Mouse (Mus musculus) heart, postnatal 25 days (tissue): ENCODE data around the gene Xylb. TPM values are rescaled to one million over a fixed set of nuclear protein-coding genes. Genes with fewer than 3 reads are reported as not detected.
A peak's percentile ranks its signal among the peaks of the same experiment; 100 is the strongest.
"Not testable (repeated sequence)": the region's sequence is repeated elsewhere in the genome, so short reads cannot be mapped to it uniquely, and the experiment has no call there.

Experiments
- DNase-seq: peaks from one replicate; pipeline ENCODE4 v3.0.0; 2022; ENCODE audit warnings: low spot score
- intact Hi-C: fragments of 180-260 bp; cut with DNase I; formaldehyde crosslinking; loops from one replicate; pipeline ENCODE4 v1.15.1; 2025
- total RNA-seq, 2 experiments: library from RNA; stranded (reverse); gene quantifications; 2 replicates each; pipeline ENCODE4 v1.2.3; 2021

Xylb gene
- total RNA-seq, 2 experiments from 2014 or later = 0.16 to 0.42 TPM

DNA sequence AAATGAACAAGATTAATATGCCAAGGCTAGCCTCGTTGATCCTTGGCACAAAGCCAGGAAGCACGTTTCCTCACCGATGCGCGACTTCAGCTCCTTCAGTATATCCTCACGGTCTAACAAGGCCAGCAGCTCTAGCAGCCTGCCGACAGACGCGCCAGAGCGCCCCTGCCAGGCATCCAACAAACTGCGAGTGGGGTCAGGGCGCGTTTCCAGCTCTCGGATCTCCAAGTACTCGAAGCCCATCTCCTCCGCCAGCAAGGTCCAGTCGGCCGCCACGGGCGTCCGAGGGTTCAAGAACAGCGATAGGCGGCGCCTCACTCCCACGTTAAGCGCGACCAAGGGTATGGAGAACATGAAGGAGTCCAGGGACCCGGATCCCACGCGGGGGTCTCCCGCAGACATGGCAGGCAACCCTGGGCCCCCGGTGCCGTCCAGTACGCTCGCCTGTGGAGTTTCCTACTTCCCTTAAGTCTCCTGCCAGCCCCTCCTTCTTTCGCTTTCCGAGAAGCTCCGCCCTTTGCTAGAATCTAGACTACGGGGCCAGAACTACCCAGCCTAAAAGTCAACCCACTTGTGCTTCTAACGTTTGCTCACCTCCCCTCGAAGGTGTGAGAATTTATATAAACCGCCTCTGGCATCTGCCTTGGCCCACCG is 17.5 kb upstream of the Xylb start, which contains the start of gene Acaa1a:
Gene Acaa1a (plus strand): TSS at position 119 of the 654 bp plus-strand sequence.
- DNase-seq = peak; percentile 66
- intact Hi-C loops = loop anchor here (2.0 kb wide), 1 partner anchor 17 kb away; the partner anchor contains the start of gene Oxsr1

DNA sequence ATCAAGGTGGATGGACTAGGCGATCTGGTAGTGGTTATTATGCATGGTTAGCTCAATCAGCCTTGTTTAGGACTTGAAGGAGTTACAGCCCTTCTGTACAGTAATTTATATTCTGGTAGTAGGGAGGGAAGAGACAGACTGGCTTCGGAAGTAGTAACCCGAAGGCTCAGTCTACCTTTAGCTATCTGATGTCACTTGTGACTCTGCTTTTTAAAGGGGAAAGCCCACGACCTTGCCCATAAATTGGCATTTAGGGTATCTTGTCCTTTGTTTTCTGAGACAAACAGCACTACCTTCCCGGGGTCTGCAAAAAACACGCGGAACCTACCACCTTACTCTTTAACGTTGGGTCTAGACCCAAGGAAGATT is 17.0 kb upstream of the Xylb start:
- DNase-seq = no peak
- intact Hi-C loops = loop anchor here (2.0 kb wide), 1 partner anchor 17 kb away; the partner anchor contains the start of gene Oxsr1

DNA sequence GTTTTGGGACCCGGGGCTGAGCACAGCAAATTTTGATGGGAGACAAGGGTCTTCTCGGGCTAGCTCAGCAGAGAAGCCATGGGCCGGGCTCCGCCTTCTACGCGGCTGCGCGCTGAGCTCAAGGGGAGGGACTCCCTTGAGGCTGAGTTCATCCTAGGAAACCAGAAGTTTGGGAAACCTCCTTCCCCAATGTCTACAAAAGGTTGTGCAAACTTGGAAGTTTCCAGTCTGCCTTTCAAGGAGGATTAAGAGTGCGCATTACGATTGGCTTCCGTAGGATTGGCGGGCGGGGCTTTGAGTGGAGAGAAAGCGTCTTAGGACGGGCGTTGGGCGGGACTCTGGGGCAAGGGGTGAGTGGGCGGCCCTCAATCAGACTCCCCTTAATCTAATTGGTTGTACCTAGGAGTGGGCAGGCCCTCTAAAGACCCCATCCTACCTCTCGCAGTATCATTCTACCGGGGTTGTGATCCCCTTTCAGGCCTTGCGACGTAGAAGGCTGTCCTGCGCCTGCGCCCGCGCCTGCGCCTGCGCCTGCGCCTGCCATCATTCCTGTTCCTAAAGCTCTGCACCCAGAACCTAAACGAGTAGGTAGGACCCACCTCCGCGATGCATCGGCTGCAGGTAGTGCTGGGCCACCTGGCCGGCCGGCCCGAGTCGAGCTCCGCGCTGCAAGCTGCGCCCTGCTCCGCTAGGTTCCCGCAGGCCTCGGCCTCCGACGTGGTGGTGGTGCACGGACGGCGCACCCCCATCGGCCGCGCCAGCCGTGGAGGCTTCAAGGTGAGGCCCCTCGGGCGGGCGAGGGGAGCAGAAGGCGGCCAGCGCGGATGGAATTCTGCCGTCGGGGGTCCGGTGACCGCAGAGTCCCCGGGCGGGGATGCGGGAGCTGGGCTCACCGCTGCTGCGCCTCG is 16.0 kb upstream of the Xylb start, which contains the start of gene Myd88:
Gene Myd88 (minus strand): TSS at position 503 of the 908 bp plus-strand sequence.
- intact Hi-C loops = loop anchor here (2.0 kb wide), 1 partner anchor 18 kb away; the partner anchor contains the start of gene Oxsr1
- DNase-seq = peak; percentile 97

DNA sequence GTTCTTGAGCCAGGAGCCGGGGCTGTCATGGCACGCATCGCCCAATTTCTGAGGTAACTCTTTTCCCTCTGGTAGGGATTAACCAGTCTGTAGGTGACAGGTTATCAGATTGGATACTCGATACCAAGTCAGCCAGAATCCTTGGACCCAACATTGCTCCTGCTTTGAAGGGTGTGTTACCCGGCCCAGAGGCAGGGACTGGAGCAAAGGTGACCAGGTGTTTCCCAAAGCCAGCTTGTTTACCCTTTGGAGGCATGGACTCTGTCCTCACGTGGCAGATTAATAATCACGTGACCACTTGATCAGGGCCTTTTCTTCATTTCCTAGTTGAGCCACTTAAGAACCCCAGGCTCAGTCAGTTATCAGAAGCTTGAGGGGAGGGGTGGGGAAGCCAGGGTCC is 14.5 kb upstream of the Xylb start:
- no peak for DNase-seq
- intact Hi-C loops = loop anchor here (1.0 kb wide), 1 partner anchor 13 kb away; no protein-coding TSS in a partner anchor

DNA sequence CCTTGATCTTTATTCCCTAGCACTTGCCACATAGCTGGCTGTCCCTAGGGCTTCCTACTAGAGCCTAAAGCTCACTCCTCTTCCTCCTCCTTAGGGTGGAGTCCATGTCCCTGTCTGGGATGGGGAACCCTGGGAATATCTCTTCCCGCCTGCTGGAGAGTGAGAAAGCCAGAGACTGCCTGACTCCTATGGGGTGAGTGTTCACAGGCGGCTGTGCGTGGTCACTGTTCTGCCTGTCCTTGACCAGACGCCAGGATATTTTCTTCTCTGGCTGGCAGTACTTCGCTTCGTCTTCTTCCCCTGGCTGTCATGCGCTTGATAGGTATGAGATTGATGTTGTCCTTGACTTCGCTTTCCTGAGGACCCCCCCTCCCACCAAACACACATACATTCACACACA is 10.8 kb upstream of the Xylb start:
- intact Hi-C loops = no loop called here
- DNase-seq = no peak

DNA sequence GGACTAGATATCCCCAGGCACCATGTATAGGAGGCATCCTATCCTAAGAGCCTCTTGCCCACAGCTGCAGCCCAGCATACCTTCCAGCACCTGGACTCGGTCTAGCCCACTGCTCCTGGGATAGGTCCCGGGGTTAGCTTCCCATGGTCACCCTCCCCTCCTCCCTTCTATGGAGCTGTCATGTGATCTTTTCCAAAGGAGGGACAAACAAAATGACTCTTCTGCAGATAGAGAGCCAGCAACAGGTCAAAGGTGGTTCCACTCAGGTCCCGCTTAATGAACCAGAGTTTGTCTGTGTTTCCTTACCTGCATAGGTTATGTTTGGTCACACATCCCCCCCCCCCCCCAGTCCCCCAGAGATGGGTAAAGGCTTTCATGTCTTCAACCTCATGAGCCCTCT is 6.7 kb upstream of the Xylb start:
- no peak for DNase-seq
- intact Hi-C loops = loop anchor here (10.0 kb wide), 1 partner anchor 106 kb away; no protein-coding TSS in a partner anchor

DNA sequence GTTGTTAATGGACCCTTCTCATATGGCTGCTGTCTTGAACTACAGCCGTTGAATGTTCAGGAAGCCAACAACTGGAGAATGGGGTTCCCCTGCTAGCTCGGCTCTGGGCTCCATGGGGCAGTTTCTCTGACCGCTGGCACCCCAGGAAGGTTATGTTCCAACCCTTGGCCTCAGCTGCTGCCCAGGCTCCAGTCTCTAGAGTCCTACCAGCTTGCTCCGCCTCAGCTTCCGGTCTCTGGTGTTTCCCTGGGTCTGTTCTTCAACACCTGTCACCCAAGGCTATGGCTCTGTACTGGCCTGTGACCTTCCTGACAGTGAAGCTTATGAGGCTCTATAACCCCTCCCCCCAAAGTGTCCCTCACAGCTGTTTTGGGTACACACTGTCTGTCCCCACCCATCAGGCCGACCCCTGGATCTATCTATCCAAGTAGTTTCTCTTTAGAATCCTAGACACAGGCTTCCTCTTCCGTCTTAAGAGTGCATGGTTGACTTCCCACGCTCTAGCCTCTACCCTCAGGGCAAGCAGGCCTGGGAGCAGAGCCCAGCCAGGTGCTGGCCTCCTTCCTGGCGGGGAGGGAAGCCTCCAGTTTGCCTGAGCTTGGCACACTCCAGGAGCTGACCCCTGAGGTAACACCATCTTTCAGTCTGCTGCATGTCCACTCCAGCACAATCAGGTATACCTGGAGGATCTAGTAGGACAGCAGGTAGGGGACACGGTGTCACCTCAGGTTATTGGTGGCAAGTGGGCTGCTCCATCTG is 6.1 kb upstream of the Xylb start:
- no peak for DNase-seq
- intact Hi-C loops = loop anchor here (10.0 kb wide), 1 partner anchor 106 kb away; no protein-coding TSS in a partner anchor

DNA sequence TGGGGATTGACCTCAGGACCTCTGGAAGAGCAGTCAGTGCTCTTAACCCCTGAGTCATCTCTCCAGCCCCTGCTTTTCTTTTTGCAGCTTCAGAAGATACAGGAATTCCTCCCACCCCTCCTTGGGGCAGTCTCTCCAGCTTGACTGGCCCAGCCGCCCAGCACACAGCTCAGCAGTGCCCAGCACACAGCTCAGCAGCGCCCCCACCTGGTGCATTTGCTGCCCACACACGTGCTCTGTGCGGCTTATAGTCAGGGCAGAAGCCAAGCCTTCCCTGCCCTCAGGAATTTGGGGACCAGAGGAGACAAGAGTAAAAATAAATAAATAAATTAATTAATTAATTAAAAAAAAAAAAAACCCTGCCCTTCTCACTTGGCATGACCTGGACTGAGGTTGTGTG is 5.1 kb upstream of the Xylb start:
- DNase-seq = peak; percentile 29
- intact Hi-C loops = loop anchor here (2.0 to 10.0 kb wide), 2 partner anchors 107 to 195 kb away; partner anchors contain the start of gene Acaa1b

DNA sequence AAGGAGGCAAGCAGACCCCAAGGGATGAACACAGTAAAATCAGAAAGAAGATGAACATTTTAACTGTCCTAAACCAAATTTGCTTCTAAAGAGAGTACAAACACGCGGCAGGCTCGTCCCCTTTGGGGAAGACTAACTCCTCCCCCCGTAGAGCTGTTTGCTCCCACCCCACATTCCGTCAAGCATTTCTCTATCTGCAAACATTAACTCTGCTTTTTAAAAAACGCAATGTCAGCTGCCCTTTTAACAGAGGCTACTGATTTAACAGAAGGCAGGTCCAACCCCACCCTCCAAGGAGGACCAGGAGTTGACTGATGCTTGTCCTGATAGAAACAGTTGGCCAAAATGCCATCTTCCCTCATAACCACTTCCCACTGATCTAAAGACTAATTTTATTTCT is 3.3 kb upstream of the Xylb start:
- intact Hi-C loops = loop anchor here (2.0 to 10.0 kb wide), 2 partner anchors 109 to 197 kb away; partner anchors contain the start of gene Acaa1b
- no peak for DNase-seq

DNA sequence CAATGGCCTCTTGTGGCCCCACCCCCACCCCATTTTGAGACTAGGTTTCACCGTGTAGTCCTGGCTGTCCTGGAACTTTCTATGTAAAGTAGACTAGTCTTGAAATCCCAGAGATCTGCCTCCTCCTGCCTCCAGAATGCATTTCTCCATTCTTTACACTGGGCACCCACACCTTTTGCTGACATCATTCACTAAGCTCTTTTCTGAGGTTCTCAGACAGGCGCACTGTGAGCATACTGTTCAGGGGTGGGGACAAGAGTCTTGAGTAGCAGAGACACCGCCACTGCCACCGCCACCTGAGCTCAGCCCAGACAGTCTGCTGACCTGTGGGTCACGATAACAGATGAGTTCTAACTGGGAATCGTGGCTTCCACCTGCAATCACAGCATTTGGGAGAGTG is 1.2 kb upstream of the Xylb start:
- intact Hi-C loops = loop anchor here (1.0 to 10.0 kb wide), 4 partner anchors 13 to 111 kb away; no protein-coding TSS in a partner anchor
- DNase-seq = no peak

DNA sequence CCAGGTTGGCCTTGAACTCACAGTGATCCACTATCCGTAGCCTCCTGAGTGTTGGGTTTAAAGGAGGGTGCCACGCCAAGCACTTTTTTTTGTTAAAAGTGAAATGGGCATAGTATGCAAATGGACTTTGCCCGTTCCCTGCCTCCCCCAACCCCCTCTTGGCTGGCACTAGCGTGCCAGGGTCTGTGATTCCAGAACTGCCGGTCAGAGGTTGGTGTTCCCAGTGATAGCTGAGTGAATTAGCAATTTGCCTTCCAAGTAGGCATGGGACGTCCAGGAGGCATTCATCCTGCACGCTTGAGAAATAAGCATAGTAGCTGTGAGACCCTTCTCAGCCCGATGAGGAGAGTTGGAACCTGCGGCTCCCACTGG is 863 bp downstream of the Xylb start:
- intact Hi-C loops = loop anchor here (5.0 to 10.0 kb wide), 2 partner anchors 39 to 113 kb away; no protein-coding TSS in a partner anchor
- no peak for DNase-seq

DNA sequence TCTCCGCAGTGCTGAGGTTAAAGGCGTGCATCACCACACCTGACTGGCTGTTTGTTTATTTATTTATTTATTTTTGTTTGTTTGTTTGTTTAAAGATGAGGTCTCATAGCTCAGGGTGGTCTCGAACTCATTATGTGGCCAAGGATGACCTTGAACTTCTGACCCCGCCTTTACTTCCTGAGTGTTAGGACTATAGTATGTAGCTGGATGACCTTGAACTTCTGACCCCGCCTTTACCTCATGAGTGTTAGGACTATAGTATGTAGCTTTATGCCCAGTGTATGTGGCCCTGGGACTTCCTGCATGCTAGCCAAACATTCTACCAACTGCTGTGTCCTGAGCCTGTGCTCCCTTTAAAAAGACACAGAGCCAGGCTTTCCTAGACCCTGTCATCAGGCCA is 4.2 kb downstream of the Xylb start:
- intact Hi-C loops = no loop called here
- DNase-seq = no peak

DNA sequence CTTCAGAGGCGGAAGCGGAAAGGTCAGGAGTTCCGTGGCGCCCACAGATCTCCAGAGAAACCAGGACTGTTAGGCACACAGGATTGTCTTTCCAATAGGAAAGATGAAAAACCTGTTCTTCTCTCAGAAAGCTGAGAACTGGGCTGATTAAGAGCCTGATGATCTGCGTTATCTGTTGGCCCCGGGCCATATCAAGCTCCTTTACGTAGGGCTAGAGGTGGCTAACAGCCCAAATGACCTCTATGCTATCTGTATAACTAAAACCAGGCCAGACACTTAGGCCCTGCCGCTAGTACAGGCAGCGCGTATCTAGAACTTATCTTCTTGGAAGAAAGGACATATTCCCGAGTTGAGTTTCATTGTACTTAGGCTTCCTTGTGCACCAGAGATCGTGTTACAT is 6.0 kb downstream of the Xylb start:
- intact Hi-C loops = no loop called here

DNA sequence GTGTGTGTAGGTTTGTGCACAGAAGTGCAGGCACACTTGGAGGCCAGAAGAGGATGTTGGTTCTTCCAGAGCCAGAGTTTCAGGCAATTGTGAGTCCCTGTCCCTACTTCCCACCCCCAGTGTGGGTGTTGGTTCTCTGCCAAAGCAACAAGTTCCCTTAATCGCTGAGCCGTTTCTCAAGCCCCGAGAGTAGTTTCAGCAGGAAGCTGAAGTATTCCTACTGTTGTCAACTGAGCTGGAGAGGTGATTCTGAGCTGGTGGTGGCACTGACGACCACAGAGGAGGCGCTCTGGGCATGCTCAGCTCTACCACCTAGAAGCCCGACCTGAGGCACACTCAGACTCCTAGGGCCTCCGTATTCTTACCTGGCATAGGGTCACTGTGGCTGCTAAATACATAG is 8.1 kb downstream of the Xylb start, which contains the start of gene Slc22a14:
Gene Slc22a14 (minus strand): TSS at position 270 of the 400 bp plus-strand sequence.
- intact Hi-C loops = no loop called here
- no peak for DNase-seq

More for the DNA sequence above, 6.0 kb downstream of the Xylb start:
- no peak for DNase-seq

DNA sequence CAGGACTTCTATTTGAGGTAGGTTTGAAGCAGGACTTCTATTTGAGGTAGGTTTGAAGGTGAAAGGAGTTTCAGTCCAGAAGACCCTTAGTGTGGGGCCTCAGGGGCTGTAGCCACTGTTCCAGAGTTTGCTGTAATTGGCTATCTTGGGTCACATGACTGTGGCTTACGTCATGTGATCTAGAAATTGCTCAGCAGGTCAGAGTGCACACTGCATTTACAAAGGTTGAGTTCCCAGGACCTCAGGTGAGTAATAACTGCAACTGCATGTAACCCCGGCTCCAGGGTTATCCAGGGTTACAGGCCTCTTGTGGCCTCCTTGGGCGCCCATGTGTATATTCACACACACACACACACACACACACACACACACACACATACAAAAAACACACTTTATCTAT is 11.2 kb downstream of the Xylb start:
- intact Hi-C loops = no loop called here
- DNase-seq = no peak

DNA sequence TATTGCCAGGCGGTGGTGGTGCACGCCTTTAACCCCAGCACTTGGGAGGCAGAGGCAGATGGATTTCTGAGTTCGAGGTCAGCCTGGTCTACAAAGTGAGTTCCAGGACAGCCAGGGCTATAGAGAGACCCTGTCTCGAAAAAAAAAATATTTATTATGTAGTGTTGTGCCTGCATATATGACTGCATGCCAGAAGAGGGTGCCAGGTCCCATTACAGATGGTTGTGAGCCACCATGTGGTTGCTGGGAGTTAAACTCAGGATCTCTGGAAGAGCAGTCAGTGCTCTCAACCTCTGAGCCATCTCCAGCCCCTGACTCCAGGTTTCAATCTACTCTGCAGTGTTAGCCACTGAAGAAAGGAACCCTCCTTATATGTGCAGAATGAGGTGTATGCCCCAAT is 13.6 kb downstream of the Xylb start:
- intact Hi-C loops, DNase-seq: not testable (repeated sequence)

DNA sequence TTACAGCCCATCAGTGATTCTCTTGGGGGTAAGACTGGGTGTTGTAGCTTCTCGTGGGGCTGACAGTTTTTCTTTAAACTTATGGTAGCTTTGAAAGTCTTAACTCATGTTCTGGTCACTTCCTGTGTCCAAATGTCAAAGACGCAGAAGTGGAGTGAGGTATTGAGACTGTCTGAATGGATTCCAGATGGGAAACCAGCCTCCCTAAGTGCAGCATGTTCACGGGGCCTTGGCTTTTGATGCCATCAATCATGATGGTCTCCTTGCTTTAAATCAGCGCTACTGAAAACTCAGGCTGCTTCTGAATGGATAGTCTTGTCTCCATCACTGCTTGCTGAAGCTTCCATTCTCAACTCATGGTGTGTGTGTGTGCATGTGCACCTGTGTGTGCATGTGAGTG is 14.1 kb downstream of the Xylb start:
- no peak for DNase-seq
- intact Hi-C loops = no loop called here

DNA sequence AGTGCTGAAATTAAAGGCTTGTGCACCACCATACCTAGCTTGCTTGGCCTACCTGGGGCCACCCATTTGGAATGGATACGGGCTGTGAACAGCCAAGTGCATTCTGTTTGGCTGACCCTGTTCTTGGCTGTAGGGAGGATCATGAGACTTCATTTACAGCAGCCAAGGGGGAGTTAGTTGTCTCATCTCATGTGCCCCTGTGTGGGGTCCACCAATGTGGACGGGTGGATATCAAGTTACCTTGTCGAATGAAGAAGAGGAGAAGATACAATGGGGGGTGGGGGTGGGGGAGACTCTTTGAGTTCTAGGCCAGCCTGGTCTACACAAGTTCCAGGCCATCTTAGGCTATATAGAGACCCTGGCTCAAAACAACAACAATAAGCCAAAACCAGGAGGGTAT is 17.8 kb downstream of the Xylb start:
- DNase-seq = no peak
- intact Hi-C loops = no loop called here

DNA sequence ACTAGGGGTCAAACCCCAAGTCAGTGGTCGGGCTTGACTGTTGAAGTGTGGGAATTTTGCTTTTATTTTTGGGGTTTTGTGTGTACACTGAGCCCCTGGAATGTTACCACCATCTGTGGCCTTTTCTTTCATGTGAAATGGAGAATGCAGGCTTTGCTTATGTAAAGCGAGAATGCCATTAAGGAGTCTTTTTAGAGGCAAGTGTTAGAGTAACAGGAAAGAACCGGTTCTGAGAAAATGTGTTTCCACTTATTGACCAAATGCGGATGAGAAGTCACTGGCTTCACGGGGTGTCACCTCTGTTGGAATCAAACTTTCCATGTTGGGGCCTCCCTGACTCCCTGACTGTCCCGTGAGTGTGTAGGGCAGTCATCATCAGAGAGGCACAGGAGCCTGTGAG is 18.4 kb downstream of the Xylb start:
- DNase-seq = no peak
- intact Hi-C loops = no loop called here

DNA sequence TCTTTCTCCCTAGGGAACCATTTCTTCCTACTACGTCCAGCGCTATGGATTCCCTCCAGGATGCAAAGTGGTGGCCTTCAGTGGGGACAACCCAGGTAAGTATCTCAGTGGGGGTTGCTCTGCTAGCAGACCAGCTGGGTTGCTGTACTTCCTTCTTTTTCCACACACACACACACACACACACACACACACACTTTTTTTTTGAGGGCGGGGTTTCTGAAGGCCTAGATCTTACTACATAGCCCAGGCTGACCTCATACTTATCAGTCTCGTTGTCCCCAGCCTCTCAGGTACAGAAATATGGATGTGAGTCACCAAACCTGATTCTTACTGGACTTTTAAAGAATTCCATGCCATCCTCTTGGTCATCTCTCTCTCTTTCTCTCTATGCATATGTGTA is 21.1 kb downstream of the Xylb start:
- no peak for DNase-seq
- intact Hi-C loops = no loop called here
